Mouse (Mus musculus) neural tube, embryonic 13.5 days (tissue): ENCODE measurements around the gene Mpg. TPM values are rescaled to one million over a fixed set of nuclear protein-coding genes. Genes with fewer than 3 reads are reported as not detected.
A peak's percentile ranks its signal among the peaks of the same experiment; 100 is the strongest.

ENCODE experiments used
- ATAC-seq: fragments of 200-750 bp; cut with Nextera tagmentation; 2 replicates; pipeline ENCODE4 v1.8.0; 2017; ENCODE audit warnings: low read depth, mild to moderate bottlenecking, moderate TSS enrichment, moderate library complexity
- H3K27ac ChIP-seq: fragments of 300-500 bp; sonication (generic); replicated peaks from 2 replicates; pipeline ENCODE4 v1.5.1; 2015; ENCODE audit warnings: moderate library complexity, mild to moderate bottlenecking, inconsistent platforms
- H3K27me3 ChIP-seq: fragments of 300-500 bp; sonication (generic); 2 replicates; pipeline ENCODE4 v1.6.1; 2015; ENCODE audit warnings: mild to moderate bottlenecking, inconsistent platforms
- H3K36me3 ChIP-seq: fragments of 300-500 bp; sonication (generic); 2 replicates; pipeline ENCODE4 v1.6.1; 2015; ENCODE audit warnings: mild to moderate bottlenecking, inconsistent platforms
- H3K4me1 ChIP-seq: fragments of 300-500 bp; sonication (generic); replicated peaks from 2 replicates; pipeline ENCODE4 v1.6.1; 2015; ENCODE audit warnings: inconsistent platforms
- H3K4me2 ChIP-seq: fragments of 300-500 bp; sonication (generic); 2 replicates; pipeline ENCODE4 v1.6.1; 2015; ENCODE audit warnings: inconsistent platforms, mild to moderate bottlenecking, moderate library complexity
- H3K4me3 ChIP-seq: fragments of 300-500 bp; sonication (generic); 2 replicates; pipeline ENCODE4 v1.5.1; 2015; ENCODE audit warnings: mild to moderate bottlenecking, inconsistent platforms
- H3K9ac ChIP-seq: fragments of 300-500 bp; sonication (generic); 2 replicates; pipeline ENCODE4 v1.6.1; 2015; ENCODE audit warnings: moderate library complexity, mild to moderate bottlenecking, inconsistent platforms
- H3K9me3 ChIP-seq: fragments of 300-500 bp; sonication (generic); 2 replicates; pipeline ENCODE4 v1.6.1; 2016; ENCODE audit warnings: inconsistent platforms
- WGBS: fragments of 180-500 bp; shearing (Covaris S2); methylation state at CpG from one replicate; pipeline ENCODE4 v1.1.7; 2015; 5-methylcytosine and 5-hydroxymethylcytosine counted together
- polyA plus RNA-seq: library from polyadenylated mRNA; unstranded; fragments of >200 nt; fragmentation: Nextera tagmentation; extraction: Ambion mirVana; gene quantifications from 2 replicates; pipeline ENCODE4 v1.2.1, GENCODE M21; 2015

The Mpg gene
- polyA plus RNA-seq, 1 experiment from 2014 or later: 36.6 TPM

- Histone ChIP-seq H3K4me1 (peaks cover 76% of the 10 kb centered on the region), H3K9ac (no peak overlapping the region), H3K4me2 (no peak overlapping the region; the same call in 1 of the 2 replicates), H3K27ac (peak overlapping the region; percentile 87), H3K9me3 (no peaks in the 10 kb centered on the region), H3K4me3 (no peak overlapping the region), H3K36me3 (peaks cover 10% of the 10 kb centered on the region), H3K27me3 (peaks cover 37% of the 10 kb centered on the region)
- no peak for ATAC-seq
- 25% methylated on average over 4 of the region's 4 CpGs for WGBS
These were observed 1.7 kb upstream of the Mpg start for GRCm38 (mm10) chr11:32224468-32225139.

GRCm38 (mm10) chr11:32225222-32226104 lies 842 bp upstream of the Mpg start:
- ATAC-seq: no peak
- H3K9me3 ChIP-seq: no peaks in the 10 kb centered on the region
- H3K4me1 ChIP-seq: peaks cover 67% of the 10 kb centered on the region
- H3K27ac ChIP-seq: peak overlapping the region; percentile 87
- no peak overlapping the region; the same call in 1 of the 2 replicates for H3K9ac ChIP-seq
- H3K4me3 ChIP-seq: peak overlapping the region; percentile 69; the same call in 1 of the 2 replicates
- peaks cover 37% of the 10 kb centered on the region for H3K27me3 ChIP-seq
- H3K4me2 ChIP-seq: peak overlapping the region; percentile 73
- WGBS: 54% methylated on average over 7 of the region's 7 CpGs
- H3K36me3 ChIP-seq: peaks cover 14% of the 10 kb centered on the region

GRCm38 (mm10) chr11:32227041-32227440 lies 736 bp downstream of the Mpg start:
- Histone ChIP-seq H3K27me3 (peaks cover 25% of the 10 kb centered on the region), H3K4me1 (peaks cover 54% of the 10 kb centered on the region), H3K27ac (peak overlapping the region; percentile 87), H3K4me3 (peak overlapping the region; percentile 69), H3K9ac (peak overlapping the region; percentile 86), H3K36me3 (peaks cover 30% of the 10 kb centered on the region), H3K9me3 (no peaks in the 10 kb centered on the region), H3K4me2 (peak overlapping the region; percentile 73)
- WGBS: 32% methylated on average over 1 of the region's 1 CpGs
- ATAC-seq: no peak

GRCm38 (mm10) chr11:32227555-32227954 lies 1.2 kb downstream of the Mpg start:
- 0 out of 2 replicates have a peak overlapping the region, but pooled peaks have one; percentile 69 for H3K4me3 ChIP-seq
- H3K4me2 ChIP-seq: peak overlapping the region; percentile 73
- H3K9me3 ChIP-seq: no peaks in the 10 kb centered on the region
- peaks cover 35% of the 10 kb centered on the region for H3K36me3 ChIP-seq
- peaks cover 49% of the 10 kb centered on the region for H3K4me1 ChIP-seq
- ATAC-seq: no peak
- peak overlapping the region; percentile 86 for H3K9ac ChIP-seq
- no peak overlapping the region for H3K27ac ChIP-seq
- WGBS: 88% methylated on average over 9 of the region's 9 CpGs
- peaks cover 20% of the 10 kb centered on the region for H3K27me3 ChIP-seq

- peak overlapping the region; percentile 41; the same call in 1 of the 2 replicates for H3K9ac ChIP-seq
- H3K27ac ChIP-seq: no peak overlapping the region
- H3K27me3 ChIP-seq: peaks cover 12% of the 10 kb centered on the region
- no peak overlapping the region for H3K4me3 ChIP-seq
- H3K9me3 ChIP-seq: no peaks in the 10 kb centered on the region
- WGBS: 96% methylated on average over 3 of the region's 3 CpGs
- H3K36me3 ChIP-seq: peaks cover 43% of the 10 kb centered on the region
- peaks cover 44% of the 10 kb centered on the region for H3K4me1 ChIP-seq
- no peak for ATAC-seq
- H3K4me2 ChIP-seq: no peak overlapping the region
These were observed 2.1 kb downstream of the Mpg start for GRCm38 (mm10) chr11:32228292-32228845.

GRCm38 (mm10) chr11:32230220-32230619 lies 3.9 kb downstream of the Mpg start:
- H3K27me3 ChIP-seq: no peaks in the 10 kb centered on the region
- H3K27ac ChIP-seq: no peak overlapping the region
- H3K4me3 ChIP-seq: no peak overlapping the region
- no peaks in the 10 kb centered on the region for H3K9me3 ChIP-seq
- no peak overlapping the region for H3K4me2 ChIP-seq
- no peak for ATAC-seq
- peaks cover 53% of the 10 kb centered on the region for H3K36me3 ChIP-seq
- H3K9ac ChIP-seq: no peak overlapping the region
- WGBS: 87% methylated on average over 4 of the region's 4 CpGs
- peaks cover 38% of the 10 kb centered on the region for H3K4me1 ChIP-seq

GRCm38 (mm10) chr11:32231125-32231524 lies 4.8 kb downstream of the Mpg start:
- Histone ChIP-seq H3K4me3 (no peak overlapping the region), H3K4me1 (peaks cover 38% of the 10 kb centered on the region), H3K27me3 (no peaks in the 10 kb centered on the region), H3K9ac (no peak overlapping the region), H3K9me3 (no peaks in the 10 kb centered on the region), H3K36me3 (peaks cover 53% of the 10 kb centered on the region), H3K4me2 (no peak overlapping the region), H3K27ac (no peak overlapping the region)
- WGBS: 93% methylated on average over 2 of the region's 2 CpGs
- ATAC-seq: no peak

GRCm38 (mm10) chr11:32232848-32233247 lies 6.5 kb downstream of the Mpg start:
- Histone ChIP-seq H3K4me2 (no peak overlapping the region), H3K9me3 (no peaks in the 10 kb centered on the region), H3K4me1 (peaks cover 40% of the 10 kb centered on the region), H3K27ac (no peak overlapping the region), H3K9ac (no peak overlapping the region), H3K27me3 (no peaks in the 10 kb centered on the region), H3K4me3 (no peak overlapping the region), H3K36me3 (peaks cover 53% of the 10 kb centered on the region)
- ATAC-seq: no peak
- 76% methylated on average over 10 of the region's 10 CpGs for whole genome bisulfite sequencing

GRCm38 (mm10) chr11:32233895-32234294 lies 7.6 kb downstream of the Mpg start:
- WGBS: 97% methylated on average over 3 of the region's 3 CpGs
- no peaks in the 10 kb centered on the region for H3K9me3 ChIP-seq
- no peak overlapping the region for H3K27ac ChIP-seq
- peaks cover 52% of the 10 kb centered on the region for H3K36me3 ChIP-seq
- no peak overlapping the region for H3K4me3 ChIP-seq
- no peak for ATAC-seq
- H3K4me1 ChIP-seq: peaks cover 35% of the 10 kb centered on the region
- no peaks in the 10 kb centered on the region for H3K27me3 ChIP-seq
- no peak overlapping the region for H3K9ac ChIP-seq
- H3K4me2 ChIP-seq: no peak overlapping the region

GRCm38 (mm10) chr11:32234816-32235485 lies 8.6 kb downstream of the Mpg start:
- H3K27ac ChIP-seq: peak overlapping the region; percentile 68
- peaks cover 55% of the 10 kb centered on the region for H3K36me3 ChIP-seq
- WGBS: 90% methylated on average over 6 of the region's 6 CpGs

GRCm38 (mm10) chr11:32235646-32236045 lies 9.3 kb downstream of the Mpg start:
- Histone ChIP-seq H3K36me3 (peaks cover 58% of the 10 kb centered on the region), H3K4me1 (peaks cover 35% of the 10 kb centered on the region), H3K27me3 (no peaks in the 10 kb centered on the region), H3K4me2 (no peak overlapping the region), H3K27ac (peak overlapping the region; percentile 68), H3K9me3 (no peaks in the 10 kb centered on the region), H3K4me3 (no peak overlapping the region), H3K9ac (no peak overlapping the region; the same call in 1 of the 2 replicates)
- ATAC-seq: peak; percentile 44; the same call in 1 of the 2 replicates
- 24% methylated on average over 3 of the region's 3 CpGs for WGBS

More at GRCm38 (mm10) chr11:32234816-32235485, 8.6 kb downstream of the Mpg start:
- Histone ChIP-seq H3K27me3 (no peaks in the 10 kb centered on the region), H3K4me1 (peaks cover 35% of the 10 kb centered on the region), H3K4me3 (no peak overlapping the region), H3K9me3 (no peaks in the 10 kb centered on the region), H3K9ac (peak overlapping the region; percentile 32; the same call in 1 of the 2 replicates), H3K4me2 (no peak overlapping the region)
- ATAC-seq: no peak
